Mouse (Mus musculus) midbrain, embryonic 11.5 days (tissue): ENCODE data around the gene Tasp1. TPM values are rescaled to one million over a fixed set of nuclear protein-coding genes. Genes with fewer than 3 reads are reported as not detected.

Source experiments
- ATAC-seq: fragments of 200-750 bp; cut with Nextera tagmentation; 2 replicates; pipeline ENCODE4 v1.8.0; 2017; ENCODE audit warnings: moderate TSS enrichment, moderate library complexity; ENCODE audit not compliant: low FRiP score
- DNase-seq: peaks from one replicate; pipeline ENCODE4 v3.0.0; 2015; ENCODE audit warnings: low spot score; ENCODE audit errors: missing footprints
- H3K27ac ChIP-seq: fragments of 300-500 bp; sonication (generic); 2 replicates; pipeline ENCODE4 v1.5.1; 2014; ENCODE audit warnings: low read depth, low read length
- H3K27me3 ChIP-seq: fragments of 300-500 bp; sonication (generic); 2 replicates; pipeline ENCODE4 v1.6.1; 2014; ENCODE audit warnings: mild to moderate bottlenecking, low read length, moderate library complexity, mixed read lengths; ENCODE audit not compliant: control insufficient read depth, insufficient read depth
- H3K36me3 ChIP-seq: fragments of 300-500 bp; sonication (generic); 2 replicates; pipeline ENCODE4 v1.6.1; 2014; ENCODE audit warnings: mild to moderate bottlenecking, low read length, moderate library complexity, mixed read lengths; ENCODE audit not compliant: control insufficient read depth, insufficient read depth
- H3K4me1 ChIP-seq: fragments of 300-500 bp; sonication (generic); 2 replicates; pipeline ENCODE4 v1.6.1; 2014; ENCODE audit warnings: low read length; ENCODE audit not compliant: control insufficient read depth, insufficient read depth
- H3K4me2 ChIP-seq: fragments of 300-500 bp; sonication (generic); 2 replicates; pipeline ENCODE4 v1.6.1; 2014; ENCODE audit warnings: mild to moderate bottlenecking, moderate library complexity
- H3K4me3 ChIP-seq: fragments of 300-500 bp; sonication (generic); 2 replicates; pipeline ENCODE4 v1.5.1; 2014; ENCODE audit warnings: low read depth, low read length
- H3K9ac ChIP-seq: fragments of 300-500 bp; sonication (generic); 2 replicates; pipeline ENCODE4 v1.6.1; 2014; ENCODE audit warnings: low read length
- H3K9me3 ChIP-seq: fragments of 300-500 bp; sonication (generic); 2 replicates; pipeline ENCODE4 v1.6.1; 2016; ENCODE audit warnings: low read length; ENCODE audit not compliant: control insufficient read depth
- WGBS: fragments of 180-500 bp; shearing (Covaris S2); extraction: QIAGEN DNeasy Blood & Tissue Kit; methylation state at CpG from one replicate; pipeline ENCODE4 v1.1.7; 2014; 5-methylcytosine and 5-hydroxymethylcytosine counted together
- polyA plus RNA-seq: library from polyadenylated mRNA; unstranded; fragments of >200 nt; fragmentation: Nextera tagmentation; extraction: Ambion mirVana; gene quantifications from 2 replicates; pipeline ENCODE4 v1.2.1, GENCODE M21; 2014

The Tasp1 gene
- polyA plus RNA-seq, 1 experiment from 2014 or later = 14.8 TPM

- Histone ChIP-seq H3K36me3 (no peaks in the 10 kb centered on the region), H3K9me3 (no peaks in the 10 kb centered on the region), H3K4me2 (no peak overlapping the region), H3K4me1 (no peaks in the 10 kb centered on the region), H3K27ac (no peak overlapping the region), H3K9ac (no peak overlapping the region), H3K27me3 (no peaks in the 10 kb centered on the region), H3K4me3 (no peak overlapping the region)
- ATAC-seq (no peak), DNase-seq (no peak)
- WGBS = 73% methylated on average over 1 of the region's 1 CpGs
Observed at GRCm38 (mm10) chr2:139784465-139784864, 282.1 kb downstream of the Tasp1 start.

Other genes starting within 250 kb of the Tasp1 start
- gene Gm17374, start 85.2 kb upstream of the Tasp1 start, polyA plus RNA-seq = not detected in 2 replicates
- gene Esf1, start 103.8 kb upstream of the Tasp1 start, polyA plus RNA-seq = 29.1 and 34.3 TPM in 2 replicates
- gene Ndufaf5, start 103.8 kb upstream of the Tasp1 start, polyA plus RNA-seq = 32.3 and 32.4 TPM in 2 replicates